Mouse (Mus musculus) thymus, adult 2 months (tissue): ENCODE measurements at regions not wholly inside any gene's neighbourhood (a gene's known extent, or its start where the extent isn't known, plus 50 kb on each side); places are given as distances from the start of the nearest gene placed in this dataset.

Experiments
- CTCF ChIP-seq: fragments of 200-500 bp; IDR thresholded peaks from 2 replicates; pipeline ENCODE4 v1.5.1; 2012; ENCODE audit warnings: mild to moderate bottlenecking, control low read depth, low read length, moderate library complexity, borderline replicate concordance; ENCODE audit not compliant: control insufficient read depth, poor library complexity, insufficient read depth; ENCODE audit errors: extremely low read depth
- POLR2A ChIP-seq: fragments of 200-500 bp; IDR thresholded peaks from 2 replicates; pipeline ENCODE4 v1.6.1; 2012; ENCODE audit warnings: mild to moderate bottlenecking, low read length, control low read depth, moderate library complexity; ENCODE audit not compliant: control insufficient read depth, poor library complexity, insufficient read depth; ENCODE audit errors: extremely low read depth

- no peak for TF ChIP-seq CTCF
- TF ChIP-seq POLR2A, result no peak
Observed at GRCm38 (mm10) chr8:89392749-89393148, 348.8 kb upstream of the Sall1 start.
